Mouse (Mus musculus) C2C12 (cell line): ENCODE data around the gene Resp18.

Experiments
- CTCF ChIP-seq: IDR thresholded peaks from one replicate; pipeline ENCODE4 v1.5.1; 2011; ENCODE audit not compliant: control insufficient read depth, insufficient read depth, insufficient read length
- USF1 ChIP-seq: IDR thresholded peaks from one replicate; pipeline ENCODE4 v1.6.1; 2011; ENCODE audit warnings: low read depth, mild to moderate bottlenecking, control low read depth, moderate library complexity

DNA sequence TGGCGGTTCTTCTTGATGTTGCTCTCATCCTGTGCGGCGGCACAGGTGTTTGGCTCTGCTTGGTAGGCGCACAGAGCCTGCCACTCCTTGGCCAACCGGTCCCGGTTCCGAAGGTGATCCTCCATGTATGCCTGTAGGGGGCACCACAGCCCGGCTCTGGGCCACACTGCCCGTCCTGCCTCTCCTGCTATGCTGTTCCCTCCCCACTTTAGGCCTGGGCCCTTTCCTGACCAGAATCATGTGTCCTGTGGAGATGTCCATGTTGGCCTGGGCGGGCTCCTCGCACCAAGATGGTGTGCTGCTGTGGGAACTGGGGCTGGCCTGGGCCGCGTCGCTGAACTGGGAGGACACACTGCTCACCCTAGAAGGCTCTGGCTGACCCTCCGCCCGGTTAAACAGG is 25.2 kb downstream of the Resp18 start:
- TF ChIP-seq CTCF (no peak), USF1 (no peak)
